Mouse (Mus musculus): ENCODE results near the gene Fip1l1.

The Fip1l1 gene

DNA sequence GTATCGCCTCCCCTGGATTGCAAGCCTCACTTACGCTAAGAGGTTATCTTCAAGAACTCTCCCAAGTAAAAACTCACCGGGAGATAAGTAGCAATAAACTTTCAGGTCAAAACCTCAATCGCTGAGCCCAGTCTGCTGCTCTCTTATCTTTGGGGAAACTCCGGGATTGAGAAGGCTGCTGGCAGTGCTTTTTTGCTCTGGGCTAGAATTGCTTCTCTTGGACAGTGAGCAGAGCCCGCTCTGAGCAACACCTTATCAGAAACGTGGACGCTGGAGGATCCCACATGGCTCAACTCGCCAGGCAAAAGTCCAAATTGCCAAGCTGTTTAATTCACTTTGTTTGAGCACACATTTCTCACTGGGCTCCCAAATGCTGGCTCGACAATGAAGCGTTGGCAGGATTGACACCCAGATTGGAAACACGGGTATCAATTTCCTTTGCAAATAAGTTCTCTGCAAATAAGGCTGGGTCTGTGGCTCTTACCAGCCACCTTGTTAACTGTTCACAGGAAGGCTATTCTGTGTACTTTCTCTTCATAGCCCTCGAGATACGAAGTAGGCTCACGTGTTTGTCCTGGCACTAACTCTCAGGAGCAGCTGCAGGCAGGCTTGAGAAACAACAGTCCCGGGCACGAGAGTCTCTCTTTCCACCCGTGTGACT lies 78.4 kb downstream of the Fip1l1 start:
- DNase-seq (ENCODE audit: low read depth, low spot score) = no peak

DNA sequence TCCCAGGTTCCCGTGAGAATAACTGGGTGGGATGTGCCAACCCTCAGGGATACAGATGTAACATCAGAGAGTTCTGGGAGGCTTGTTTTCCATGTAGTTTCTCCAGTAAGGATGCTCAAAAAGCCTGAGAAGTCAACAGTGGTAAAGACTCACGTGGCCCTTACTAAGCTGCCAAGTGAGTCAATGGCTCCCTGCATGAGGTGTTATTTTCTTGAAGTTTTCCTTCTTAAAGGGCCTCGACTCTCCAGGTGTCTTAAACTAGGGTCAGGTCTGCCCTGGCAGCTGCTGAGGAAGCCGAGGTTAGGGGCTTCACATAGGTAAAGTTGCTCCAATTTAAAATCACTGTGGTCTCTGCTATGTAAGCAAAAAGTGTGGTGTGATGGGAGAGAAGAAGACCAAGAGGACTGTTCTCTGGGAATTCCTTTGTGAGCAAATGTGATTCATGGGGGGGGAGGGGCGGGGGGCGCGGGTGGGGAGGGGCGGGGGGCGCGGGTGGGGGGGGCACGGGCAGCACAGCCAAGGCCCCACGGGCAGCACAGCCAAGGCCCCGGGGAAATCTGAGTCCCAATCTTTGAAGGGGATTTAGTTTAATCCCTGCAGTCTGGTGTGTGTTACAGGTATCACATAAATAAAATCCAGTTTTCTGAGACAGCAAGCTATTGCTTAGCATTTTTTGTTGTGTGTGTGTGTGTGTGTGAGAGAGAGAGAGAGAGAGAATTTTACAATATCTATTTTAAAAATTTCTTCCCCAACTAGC lies 82.7 kb downstream of the Fip1l1 start:
- DNase-seq (ENCODE audit: low read depth, low spot score) = no peak

DNA sequence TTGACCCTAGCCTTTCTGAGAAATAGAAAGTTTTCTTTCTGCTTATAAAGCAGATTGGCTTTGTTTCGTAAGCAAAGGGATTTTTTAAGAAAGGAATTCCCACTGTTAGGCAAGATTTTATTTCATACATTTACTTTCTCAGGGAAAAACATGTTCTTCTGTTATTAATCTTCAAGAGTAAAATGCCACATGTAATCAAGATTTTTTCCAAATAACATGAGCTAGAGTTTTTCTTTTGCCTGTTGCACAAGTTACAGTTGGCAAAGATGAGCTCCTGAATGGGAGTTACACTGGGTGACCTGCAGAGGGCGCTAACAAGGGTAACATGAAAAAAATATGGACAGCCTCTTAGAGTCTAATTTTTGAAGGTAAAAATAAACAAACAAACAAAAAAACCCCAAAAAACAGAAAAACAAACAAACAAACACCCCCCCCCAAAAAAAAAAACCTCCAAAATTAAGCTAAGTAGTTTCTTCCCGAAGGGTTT lies 83.4 kb downstream of the Fip1l1 start:
- peak; percentile 40 for DNase-seq (ENCODE audit: low read depth, low spot score)

DNA sequence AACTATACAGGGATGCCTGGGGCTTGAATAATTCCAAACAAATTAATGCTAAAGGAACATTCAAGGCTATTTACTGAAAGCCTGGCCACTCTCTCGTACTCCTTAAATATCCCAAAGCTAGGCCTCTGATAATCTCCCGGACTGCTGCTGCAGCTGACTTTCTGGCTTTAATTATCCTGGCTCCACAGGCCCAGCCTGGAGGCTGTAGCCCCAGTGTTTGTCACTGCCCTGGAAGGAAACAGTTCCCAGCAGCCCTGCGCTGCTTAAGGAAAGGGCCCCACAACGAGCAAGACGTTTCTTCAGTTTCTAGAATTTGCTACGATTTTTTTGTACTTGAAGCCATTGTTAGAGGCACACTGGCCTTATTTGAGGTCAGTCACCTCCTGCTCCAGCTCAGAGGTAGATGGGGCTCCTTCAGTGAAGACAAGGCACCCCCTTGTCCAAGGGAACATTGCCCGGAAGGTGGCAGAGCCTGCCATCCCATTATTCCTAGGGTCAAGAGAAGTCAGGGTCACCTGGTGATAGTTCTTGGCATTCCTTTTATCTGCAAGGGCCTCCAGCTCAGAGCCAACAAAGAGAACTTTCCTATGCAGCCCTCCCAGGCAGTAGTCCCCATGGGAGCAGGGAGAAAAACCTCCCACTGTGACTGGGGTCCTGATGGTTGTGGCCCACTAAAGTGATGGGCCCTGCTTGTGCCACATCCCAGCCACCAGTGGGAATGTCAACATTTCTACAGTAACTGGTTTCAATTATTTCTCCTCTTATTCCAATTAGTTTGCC lies 86.6 kb downstream of the Fip1l1 start:
- no peak for DNase-seq (ENCODE audit: low read depth, low spot score)

DNA sequence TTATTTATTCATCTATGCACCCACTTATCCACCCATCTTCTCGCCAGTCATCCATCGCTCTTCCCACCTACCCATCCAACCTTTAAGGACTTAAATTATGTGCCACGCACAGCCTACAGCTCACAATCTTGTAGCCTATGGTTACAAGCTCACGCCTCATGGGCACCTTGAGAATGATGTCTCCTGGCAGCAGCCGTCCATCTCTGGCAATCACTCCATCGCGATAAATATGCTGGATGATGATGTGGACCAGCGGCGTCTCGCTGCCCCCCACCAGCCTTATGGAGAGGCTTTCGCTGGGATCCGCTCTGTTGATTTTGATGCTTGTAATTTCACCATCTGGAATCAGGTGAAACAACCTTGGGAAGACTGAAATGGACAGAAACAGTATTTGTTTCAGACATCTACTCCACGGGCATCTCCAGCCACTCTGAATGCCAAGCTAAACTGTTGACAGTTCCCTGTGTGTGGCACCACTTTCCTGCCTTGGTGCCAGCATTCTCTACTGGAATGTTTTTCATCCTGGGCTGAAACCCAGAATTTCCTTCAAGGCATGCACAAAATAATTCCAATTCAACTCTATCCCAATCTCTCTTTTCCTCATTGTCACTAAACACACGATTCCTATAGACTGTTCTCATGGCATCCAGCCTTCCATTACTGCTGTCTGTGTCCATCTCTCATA lies 88.2 kb downstream of the Fip1l1 start:
- no peak for DNase-seq (ENCODE audit: low read depth, low spot score)

DNA sequence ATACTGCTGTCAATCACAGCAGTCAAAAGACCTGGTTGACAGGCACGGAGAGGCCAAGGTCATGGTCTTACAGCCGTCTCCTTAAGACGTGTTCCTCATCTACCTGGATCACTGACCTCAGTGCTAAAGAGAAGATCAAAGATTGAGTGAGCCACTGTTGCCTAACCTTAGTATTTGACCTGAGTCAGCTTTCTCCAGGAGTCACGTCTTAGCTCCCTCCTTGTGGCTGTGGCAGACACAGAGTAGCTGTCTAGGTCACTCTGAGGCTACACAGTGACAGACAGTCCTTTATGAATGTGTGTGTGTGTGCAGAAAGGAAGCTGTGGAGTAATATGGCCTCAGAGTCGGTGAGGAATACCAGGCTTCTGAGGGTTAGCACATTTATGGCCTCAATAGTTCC lies 89.1 kb downstream of the Fip1l1 start:
- DNase-seq (ENCODE audit: low read depth, low spot score) = no peak

DNA sequence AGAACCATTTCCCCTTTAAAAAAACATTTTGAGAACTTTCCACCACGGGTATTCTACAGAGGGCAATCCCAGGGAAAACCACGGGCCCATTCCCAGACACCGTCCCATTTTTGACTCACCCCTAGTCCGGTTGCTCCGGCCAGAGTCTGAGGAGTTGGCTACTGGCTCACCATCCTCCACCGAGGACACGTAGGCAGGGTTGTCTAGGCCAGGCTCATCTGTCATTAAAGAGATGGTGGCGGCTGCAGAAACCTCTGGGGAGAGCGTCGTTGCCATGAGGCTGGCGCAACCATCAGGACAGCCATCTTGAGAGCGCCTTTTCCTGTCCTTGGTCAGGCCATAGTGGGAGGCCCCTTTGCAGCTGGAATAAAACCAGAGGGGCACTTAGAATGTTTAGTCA lies 92.8 kb downstream of the Fip1l1 start:
- no peak for DNase-seq (ENCODE audit: low read depth, low spot score)

DNA sequence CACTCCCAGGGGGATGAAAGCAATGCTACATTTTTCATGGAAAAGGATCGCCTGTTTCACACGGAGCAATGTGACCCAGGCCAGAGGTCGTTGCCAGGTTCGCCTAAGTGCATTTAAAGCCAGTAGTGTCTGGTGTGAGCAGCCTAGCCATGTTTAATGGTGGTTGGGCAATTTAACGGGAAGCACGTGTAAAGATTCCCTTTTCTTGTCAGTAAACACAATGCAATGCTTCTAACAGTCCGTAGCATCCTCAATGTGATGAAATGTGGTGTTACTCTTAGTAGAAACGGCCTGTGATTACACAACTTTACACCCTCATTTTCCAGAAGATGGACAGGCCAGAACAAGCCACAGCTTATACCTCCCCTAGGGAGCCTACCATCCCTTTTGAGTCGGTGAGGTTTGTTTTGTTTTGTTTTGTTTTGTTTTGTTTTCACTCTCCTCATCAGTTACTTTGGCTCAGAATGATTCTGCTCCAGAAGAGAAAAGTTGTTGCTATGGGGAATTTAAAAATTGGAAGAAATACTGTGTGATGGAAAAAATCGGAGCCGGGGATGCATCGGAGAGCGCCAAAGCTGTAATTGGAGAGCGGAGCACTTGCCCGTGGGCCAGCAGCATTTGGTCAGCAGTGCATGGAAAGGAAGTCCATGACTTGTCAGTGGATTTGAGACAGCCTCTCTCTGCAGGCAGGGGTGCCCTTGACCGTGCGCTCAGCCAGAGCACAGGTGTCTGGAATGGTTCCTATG lies 97.3 kb downstream of the Fip1l1 start:
- no peak for DNase-seq (ENCODE audit: low read depth, low spot score)

DNA sequence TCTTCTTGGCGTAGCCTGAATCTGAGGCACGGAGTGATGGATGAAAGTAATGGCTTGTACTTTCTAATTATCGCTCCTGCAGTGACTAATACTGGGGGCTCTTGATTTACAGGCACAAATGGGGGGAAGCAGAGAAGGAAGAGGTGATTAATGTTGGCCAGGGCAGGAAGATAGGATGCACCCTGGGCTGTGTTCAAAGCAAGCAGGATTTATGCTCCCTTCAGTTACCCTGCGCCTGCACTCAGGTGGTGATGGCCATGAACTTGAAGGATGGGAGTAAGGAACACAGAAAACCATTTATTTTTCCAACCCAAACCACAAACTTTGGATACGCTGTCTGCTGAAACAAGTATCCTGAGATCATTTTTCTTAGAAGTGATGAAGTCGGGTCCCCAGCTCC lies 98.2 kb downstream of the Fip1l1 start:
- DNase-seq (ENCODE audit: low read depth, low spot score) = no peak

DNA sequence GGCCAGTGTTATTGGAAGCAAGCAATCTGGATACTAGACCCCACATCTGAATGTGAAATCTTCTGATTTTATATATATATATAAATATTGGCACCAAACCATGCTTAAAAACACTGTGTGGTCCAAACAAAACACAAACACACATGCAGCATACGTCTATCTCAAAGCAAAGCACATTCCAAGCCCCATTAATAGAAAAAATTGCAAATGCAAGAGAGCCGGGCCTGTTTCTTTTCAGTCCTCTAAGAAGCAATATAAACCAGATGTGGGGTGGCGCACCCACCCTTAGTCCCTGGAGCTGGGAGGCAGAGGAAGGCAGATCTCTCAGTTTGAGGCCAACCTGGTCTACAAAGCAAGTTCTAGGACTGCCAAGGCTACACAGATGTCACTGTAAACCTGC lies 99.1 kb downstream of the Fip1l1 start:
- no peak for DNase-seq (ENCODE audit: low read depth, low spot score)

DNA sequence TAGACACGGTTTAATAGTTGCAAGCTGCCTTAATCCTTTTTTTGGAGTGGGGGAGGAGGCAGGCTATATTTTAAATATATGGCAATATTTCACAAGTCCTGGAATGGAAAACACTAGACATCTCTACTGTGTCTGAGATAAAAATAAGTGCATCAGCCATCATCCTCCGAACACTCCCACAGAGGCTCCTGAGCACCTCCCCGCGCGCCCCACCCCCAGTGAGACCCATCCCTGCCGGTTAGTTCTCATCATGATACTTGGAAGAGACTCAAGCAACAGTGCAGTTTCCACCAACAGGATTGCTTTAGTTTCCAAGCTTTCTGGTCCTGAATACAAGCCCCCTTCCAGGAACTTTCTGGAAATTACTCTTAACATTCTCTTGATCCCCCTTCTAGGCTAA lies 104.3 kb downstream of the Fip1l1 start:
- no peak for DNase-seq (ENCODE audit: low read depth, low spot score)

DNA sequence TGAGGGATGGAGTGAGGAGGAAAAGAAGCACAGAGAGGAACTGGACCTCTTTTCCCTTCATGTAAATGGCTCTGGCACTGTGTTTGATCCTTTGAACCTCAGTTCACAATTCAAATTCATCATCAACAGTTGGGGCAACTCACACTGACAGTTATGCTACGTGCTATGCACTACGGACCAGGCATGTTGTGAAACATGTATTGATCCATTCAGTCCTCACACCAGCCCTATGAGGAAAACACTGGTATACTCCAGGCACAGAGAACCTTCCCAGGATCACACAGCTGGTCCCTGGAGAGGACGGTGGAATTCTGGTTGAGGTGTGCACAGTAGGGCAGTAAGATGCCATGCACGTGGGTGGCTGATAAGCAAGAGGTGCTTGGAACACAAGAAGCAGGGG lies 105.3 kb downstream of the Fip1l1 start:
- DNase-seq (ENCODE audit: low read depth, low spot score) = no peak

DNA sequence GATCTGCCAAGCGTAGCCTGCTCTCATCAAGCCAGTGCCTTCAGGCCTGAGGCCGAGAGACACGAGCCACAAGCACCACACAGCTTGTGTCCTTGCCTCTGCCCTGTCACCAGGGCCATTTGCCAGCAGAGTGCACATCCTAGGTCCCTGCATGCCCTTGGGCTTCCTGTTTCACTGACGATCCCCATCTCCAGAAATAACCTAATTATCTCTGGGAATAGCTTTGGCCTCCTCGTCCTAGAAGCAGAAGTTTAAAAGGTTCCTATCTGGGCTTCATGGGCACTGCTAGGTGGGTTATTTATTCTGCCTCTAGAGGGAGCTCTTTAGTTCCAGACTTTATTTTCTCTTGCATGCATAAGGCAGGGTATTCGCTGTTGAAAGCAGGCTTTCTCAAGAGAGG lies 105.8 kb downstream of the Fip1l1 start:
- DNase-seq (ENCODE audit: low read depth, low spot score) = peak; percentile 75

DNA sequence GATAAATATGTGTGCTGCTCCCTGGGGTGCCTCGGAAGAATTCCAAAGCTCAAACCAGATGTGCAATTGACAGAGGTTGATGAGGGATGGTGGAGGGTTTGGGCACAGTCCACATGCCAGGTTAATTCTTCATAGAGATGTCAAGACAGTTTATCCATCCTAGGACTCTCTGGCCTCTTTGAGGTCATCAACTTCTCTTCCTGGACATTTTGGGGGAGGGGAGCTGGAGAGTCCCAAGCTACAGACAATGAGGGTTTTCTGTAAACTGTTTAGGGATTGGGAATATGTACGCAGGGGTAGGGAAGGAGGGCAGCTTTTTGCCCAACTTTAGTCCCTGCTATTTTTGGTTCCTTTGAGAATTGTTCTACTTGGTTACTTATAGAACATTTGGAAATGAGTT lies 107.0 kb downstream of the Fip1l1 start:
- no peak for DNase-seq (ENCODE audit: low read depth, low spot score)

DNA sequence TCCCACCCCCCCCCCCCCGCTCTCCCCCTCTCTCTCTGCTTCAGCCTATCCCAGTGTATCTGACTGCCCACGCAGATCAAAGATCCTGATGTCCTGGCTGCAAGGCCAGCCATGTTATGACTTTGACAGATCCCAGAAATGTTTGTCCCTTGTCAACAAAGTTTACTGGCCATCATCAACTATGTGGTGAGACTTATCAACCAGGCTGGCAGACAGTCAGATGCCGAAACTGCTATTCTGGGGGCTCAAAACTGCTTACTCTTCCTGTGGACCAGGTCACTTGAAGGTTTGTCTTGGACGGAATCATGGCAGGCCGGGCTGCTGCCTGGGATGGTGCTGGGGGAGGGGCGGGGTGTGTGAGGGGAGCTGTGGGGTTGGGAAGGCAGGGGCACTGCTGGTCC lies 112.3 kb downstream of the Fip1l1 start:
- no peak for DNase-seq (ENCODE audit: low read depth, low spot score)

DNA sequence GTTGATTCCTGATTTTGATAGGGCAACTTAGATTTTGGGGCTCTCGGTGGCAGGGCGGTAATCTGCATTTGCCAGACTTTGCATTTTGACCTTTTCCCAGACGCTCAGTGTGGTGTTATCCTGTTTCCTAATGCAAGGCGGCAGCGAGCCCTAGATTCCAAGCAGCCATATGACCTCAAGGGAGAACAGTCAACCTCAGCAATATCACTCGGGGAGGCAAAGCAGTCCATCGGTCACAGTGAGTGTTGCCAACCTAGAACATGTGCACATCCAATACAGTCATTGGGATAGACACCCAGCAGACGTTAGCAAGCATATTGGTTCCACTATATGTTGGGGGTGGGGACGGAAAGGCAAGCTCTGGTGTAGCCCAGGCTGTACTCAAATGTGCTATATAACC lies 113.0 kb downstream of the Fip1l1 start:
- no peak for DNase-seq (ENCODE audit: low read depth, low spot score)
